Mouse (Mus musculus) heart, postnatal 0 days (tissue): ENCODE results near the gene Gpr18. TPM values are rescaled to one million over a fixed set of nuclear protein-coding genes. Genes with fewer than 3 reads are reported as not detected.

Experiments used
- ATAC-seq: fragments of 200-750 bp; cut with Nextera tagmentation; 2 replicates; pipeline ENCODE4 v1.8.0; 2017; ENCODE audit warnings: low read depth, moderate number of reproducible peaks, moderate library complexity; ENCODE audit not compliant: insufficient read depth
- DNase-seq: peaks from one replicate; pipeline ENCODE4 v3.0.0-alpha.2; 2016; ENCODE audit warnings: low spot score
- H3K27ac ChIP-seq: fragments of 300-500 bp; sonication (generic); 2 replicates; pipeline ENCODE4 v1.5.1; 2014; ENCODE audit warnings: low read depth, mild to moderate bottlenecking
- H3K27me3 ChIP-seq: fragments of 300-500 bp; sonication (generic); 2 replicates; pipeline ENCODE4 v1.6.1; 2014; ENCODE audit warnings: low read length, mixed read lengths; ENCODE audit not compliant: control insufficient read depth, insufficient read depth
- H3K36me3 ChIP-seq: fragments of 300-500 bp; sonication (generic); replicated peaks from 2 replicates; pipeline ENCODE4 v1.6.1; 2014; ENCODE audit warnings: low read length, mixed read lengths; ENCODE audit not compliant: control insufficient read depth, insufficient read depth
- H3K4me1 ChIP-seq: fragments of 300-500 bp; sonication (generic); 2 replicates; pipeline ENCODE4 v1.6.1; 2014; ENCODE audit warnings: antibody characterized with exemption; ENCODE audit not compliant: control insufficient read depth, insufficient read depth
- H3K4me2 ChIP-seq: fragments of 300-500 bp; sonication (generic); 2 replicates; pipeline ENCODE4 v1.6.1; 2014; ENCODE audit warnings: low read depth, mild to moderate bottlenecking, low read length, moderate library complexity
- H3K4me3 ChIP-seq: fragments of 300-500 bp; sonication (generic); 2 replicates; pipeline ENCODE4 v1.5.1; 2014; ENCODE audit warnings: low read depth, low read length
- H3K9ac ChIP-seq: fragments of 300-500 bp; sonication (generic); replicated peaks from 2 replicates; pipeline ENCODE4 v1.6.1; 2014; ENCODE audit warnings: low read depth, low read length, mixed read lengths
- H3K9me3 ChIP-seq: fragments of 300-500 bp; sonication (generic); replicated peaks from 2 replicates; pipeline ENCODE4 v1.6.1; 2016; ENCODE audit warnings: low read length; ENCODE audit not compliant: control insufficient read depth
- CTCF ChIP-seq: IDR thresholded peaks from 2 replicates; pipeline ENCODE4 v1.5.1; 2016; ENCODE audit warnings: antibody characterized with exemption, control low read depth, low read depth
- EP300 ChIP-seq: IDR thresholded peaks from 2 replicates; pipeline ENCODE4 v1.6.1; 2016; ENCODE audit warnings: antibody characterized with exemption, low read depth
- WGBS: fragments of 180-500 bp; shearing (Covaris S2); extraction: QIAGEN DNeasy Blood & Tissue Kit; methylation state at CpG from one replicate; pipeline ENCODE4 v1.1.7; 2014; 5-methylcytosine and 5-hydroxymethylcytosine counted together
- polyA plus RNA-seq: library from polyadenylated mRNA; unstranded; fragments of >200 nt; fragmentation: Nextera tagmentation; extraction: Ambion mirVana; gene quantifications from 2 replicates; pipeline ENCODE4 v1.2.1, GENCODE M21; 2015
- total RNA-seq: library from RNA; depleted of rRNA; stranded (reverse); fragments of >200 nt; gene quantifications from 2 replicates; pipeline ENCODE4 v1.2.3, GENCODE M21; 2014; ENCODE audit warnings: low replicate concordance

Gpr18 gene
- total and polyA plus RNA-seq, 2 experiments from 2014 or later: 0.07 TPM; not detected in 1

GRCm38 (mm10) chr14:121915143-121915542 lies 438 bp downstream of the Gpr18 start:
- Histone ChIP-seq H3K9ac (no peak overlapping the region), H3K4me1 (no peaks in the 10 kb centered on the region), H3K36me3 (peaks cover 26% of the 10 kb centered on the region; the same call in 1 of the 2 replicates), H3K27me3 (no peaks in the 10 kb centered on the region), H3K4me2 (no peak overlapping the region), H3K4me3 (no peak overlapping the region), H3K27ac (no peak overlapping the region), H3K9me3 (no peaks in the 10 kb centered on the region)
- ATAC-seq (no peak), DNase-seq (no peak)
- TF ChIP-seq EP300 (no peak), CTCF (no peak)
- 76% methylated on average over 5 of the region's 5 CpGs for WGBS

GRCm38 (mm10) chr14:121912501-121912900 lies 3.1 kb downstream of the Gpr18 start:
- no peak overlapping the region for H3K27ac ChIP-seq
- no peak for TF ChIP-seq EP300
- TF ChIP-seq CTCF: no peak
- no peak for ATAC-seq

GRCm38 (mm10) chr14:121909868-121910267 lies 5.7 kb downstream of the Gpr18 start:
- ATAC-seq (no peak), DNase-seq (no peak)
- WGBS: 97% methylated on average over 6 of the region's 6 CpGs
- TF ChIP-seq CTCF: no peak
- no peak for TF ChIP-seq EP300
- Histone ChIP-seq H3K9ac (no peak overlapping the region), H3K27ac (no peak overlapping the region), H3K4me3 (no peak overlapping the region), H3K4me1 (no peaks in the 10 kb centered on the region), H3K36me3 (peaks cover 46% of the 10 kb centered on the region), H3K4me2 (no peak overlapping the region), H3K27me3 (no peaks in the 10 kb centered on the region), H3K9me3 (no peaks in the 10 kb centered on the region)

More at GRCm38 (mm10) chr14:121912501-121912900, 3.1 kb downstream of the Gpr18 start:
- H3K36me3 ChIP-seq: peaks cover 43% of the 10 kb centered on the region
- no peak overlapping the region for H3K4me2 ChIP-seq
- no peaks in the 10 kb centered on the region for H3K9me3 ChIP-seq
- no peak overlapping the region for H3K9ac ChIP-seq
- no peak overlapping the region for H3K4me3 ChIP-seq
- no peaks in the 10 kb centered on the region for H3K27me3 ChIP-seq
- WGBS: 89% methylated on average over 7 of the region's 7 CpGs
- no peaks in the 10 kb centered on the region for H3K4me1 ChIP-seq
- DNase-seq: no peak

GRCm38 (mm10) chr14:121906992-121907681 lies 8.4 kb downstream of the Gpr18 start:
- ATAC-seq: no peak
- H3K27me3 ChIP-seq: no peaks in the 10 kb centered on the region
- TF ChIP-seq EP300: no peak
- TF ChIP-seq CTCF: no peak
- H3K4me3 ChIP-seq: no peak overlapping the region
- no peaks in the 10 kb centered on the region for H3K9me3 ChIP-seq
- H3K4me1 ChIP-seq: no peaks in the 10 kb centered on the region; the same call in 1 of the 2 replicates
- no peak overlapping the region for H3K9ac ChIP-seq
- H3K27ac ChIP-seq: no peak overlapping the region
- H3K36me3 ChIP-seq: peaks cover 46% of the 10 kb centered on the region
- no peak overlapping the region for H3K4me2 ChIP-seq
- WGBS: 86% methylated on average over 11 of the region's 11 CpGs
- DNase-seq: no peak

GRCm38 (mm10) chr14:121906341-121906991 lies 9.1 kb downstream of the Gpr18 start:
- WGBS: 77% methylated on average over 8 of the region's 8 CpGs

More at GRCm38 (mm10) chr14:121906341-121906991, 9.1 kb downstream of the Gpr18 start:
- Histone ChIP-seq H3K27ac (no peak overlapping the region), H3K9me3 (no peaks in the 10 kb centered on the region), H3K36me3 (peaks cover 40% of the 10 kb centered on the region), H3K4me3 (no peak overlapping the region), H3K4me1 (no peaks in the 10 kb centered on the region; the same call in 1 of the 2 replicates), H3K27me3 (no peaks in the 10 kb centered on the region), H3K4me2 (no peak overlapping the region), H3K9ac (no peak overlapping the region)
- no peak for DNase-seq
- no peak for TF ChIP-seq EP300
- TF ChIP-seq CTCF: no peak
- no peak for ATAC-seq
